Mouse (Mus musculus): ENCODE measurements around the gene Pla2g4b.

The Pla2g4b gene

GRCm38 (mm10) chr2:120015882-120016281 lies 17.3 kb upstream of the Pla2g4b start:
- no peak for DNase-seq (ENCODE audit: low spot score)

GRCm38 (mm10) chr2:120017599-120017998 lies 15.6 kb upstream of the Pla2g4b start:
- no peak for DNase-seq (ENCODE audit: low spot score)

- DNase-seq (ENCODE audit: low spot score): no peak
Observed at GRCm38 (mm10) chr2:120024337-120024736, 8.9 kb upstream of the Pla2g4b start.

GRCm38 (mm10) chr2:120026984-120027949 lies 6.0 kb upstream of the Pla2g4b start, which contains the start of the genes Jmjd7 and Gm28042:
Gene Jmjd7 (plus strand): TSS chr2:120027483.
Gene Gm28042 (plus strand): TSS chr2:120027493.
- DNase-seq (ENCODE audit: low spot score): peak; percentile 93

GRCm38 (mm10) chr2:120027950-120028331 lies 5.3 kb upstream of the Pla2g4b start:
- DNase-seq (ENCODE audit: low spot score): no peak

GRCm38 (mm10) chr2:120030380-120030779 lies 2.8 kb upstream of the Pla2g4b start:
- DNase-seq (ENCODE audit: low spot score): no peak

- DNase-seq (ENCODE audit: low spot score): peak; percentile 59
Observed at GRCm38 (mm10) chr2:120033726-120034125, 509 bp downstream of the Pla2g4b start.

- DNase-seq (ENCODE audit: low spot score): no peak
Observed at GRCm38 (mm10) chr2:120037744-120038143, 4.5 kb downstream of the Pla2g4b start.

- no peak for DNase-seq (ENCODE audit: low spot score)
Observed at GRCm38 (mm10) chr2:120040991-120041390, 7.8 kb downstream of the Pla2g4b start.

- peak; percentile 34 for DNase-seq (ENCODE audit: low spot score)
Observed at GRCm38 (mm10) chr2:120044101-120044603, 10.9 kb downstream of the Pla2g4b start.

GRCm38 (mm10) chr2:120044676-120045075 lies 11.5 kb downstream of the Pla2g4b start:
- no peak for DNase-seq (ENCODE audit: low spot score)

GRCm38 (mm10) chr2:120046486-120047310 lies 13.5 kb downstream of the Pla2g4b start:
- no peak for DNase-seq (ENCODE audit: low spot score)

- DNase-seq (ENCODE audit: low spot score): no peak
Observed at GRCm38 (mm10) chr2:120048173-120048572, 15.0 kb downstream of the Pla2g4b start.

- peak; percentile 74 for DNase-seq (ENCODE audit: low spot score)
Observed at GRCm38 (mm10) chr2:120049632-120050274, 16.5 kb downstream of the Pla2g4b start.

GRCm38 (mm10) chr2:120051405-120051804 lies 18.2 kb downstream of the Pla2g4b start:
- DNase-seq (ENCODE audit: low spot score): no peak

- peak; percentile 31 for DNase-seq (ENCODE audit: low spot score)
Observed at GRCm38 (mm10) chr2:120054771-120055552, 21.7 kb downstream of the Pla2g4b start.

- DNase-seq (ENCODE audit: low spot score): no peak
Observed at GRCm38 (mm10) chr2:120055923-120056322, 22.7 kb downstream of the Pla2g4b start.

GRCm38 (mm10) chr2:120058818-120059217 lies 25.6 kb downstream of the Pla2g4b start:
- DNase-seq (ENCODE audit: low spot score): no peak

- no peak for DNase-seq (ENCODE audit: low spot score)
Observed at GRCm38 (mm10) chr2:120059466-120059865, 26.2 kb downstream of the Pla2g4b start.

- DNase-seq (ENCODE audit: low spot score): peak; percentile 80
Observed at GRCm38 (mm10) chr2:120060190-120060589, 27.0 kb downstream of the Pla2g4b start.

GRCm38 (mm10) chr2:120060651-120061050 lies 27.4 kb downstream of the Pla2g4b start:
- DNase-seq (ENCODE audit: low spot score): no peak
